Mouse (Mus musculus): ENCODE results near the gene Mfsd10.
"Not testable (repeated sequence)": the region's sequence is repeated elsewhere in the genome, so short reads cannot be mapped to it uniquely, and the experiment has no call there.

Mfsd10 gene

DNA sequence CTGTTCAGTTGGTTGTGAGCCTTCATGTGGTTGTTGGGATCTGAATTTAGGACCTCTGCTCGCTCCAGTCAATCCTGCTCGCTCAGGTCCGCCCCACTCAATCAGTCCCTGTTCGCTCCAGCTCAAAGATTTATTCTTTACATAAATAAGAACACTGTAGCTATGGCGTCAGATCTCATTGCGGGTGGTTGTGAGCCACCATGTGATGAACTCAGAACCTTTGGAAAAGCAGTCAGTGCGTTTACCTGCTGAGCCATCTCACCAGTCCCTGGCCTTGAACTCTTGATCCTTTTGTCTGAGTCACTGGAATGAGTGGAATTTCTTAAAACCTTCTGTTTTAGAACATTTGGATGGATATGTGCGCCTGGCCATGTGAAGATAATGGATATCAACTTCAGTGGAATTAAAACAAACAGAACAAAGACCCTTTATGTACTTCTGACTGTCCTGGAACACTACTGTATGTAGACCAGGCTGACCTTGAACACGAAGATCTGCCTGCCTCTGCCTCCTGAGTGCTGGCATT, 43.7 kb downstream of the Mfsd10 start:
- DNase-seq, result no peak

GRCm38 (mm10) chr5:34592666-34593065, 44.3 kb downstream of the Mfsd10 start:
- no peak for DNase-seq

DNA sequence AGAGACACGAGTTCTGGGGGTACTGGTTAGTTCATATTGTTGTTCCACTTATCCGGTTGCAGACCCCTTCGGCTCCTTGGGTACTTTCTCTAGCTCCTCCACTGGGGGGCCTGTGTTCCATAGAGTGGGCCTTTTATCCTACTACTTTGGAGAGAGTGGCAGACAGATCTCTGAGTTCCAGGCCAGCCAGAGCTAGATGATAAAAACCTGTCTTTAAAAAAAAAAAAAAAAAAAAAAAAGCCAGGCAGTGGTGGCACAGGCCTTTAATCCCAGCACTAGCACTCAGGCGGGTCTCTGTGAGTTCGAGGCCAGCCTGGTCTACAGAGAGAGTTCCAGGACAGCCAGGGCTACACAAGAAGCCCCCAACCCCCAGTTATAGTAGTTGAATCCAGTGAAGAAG, 44.8 kb downstream of the Mfsd10 start:
- not testable (repeated sequence) for DNase-seq

GRCm38 (mm10) chr5:34591388-34592004, 45.5 kb downstream of the Mfsd10 start:
- no peak for DNase-seq

GRCm38 (mm10) chr5:34590702-34591101, 46.3 kb downstream of the Mfsd10 start:
- DNase-seq, result no peak

DNA sequence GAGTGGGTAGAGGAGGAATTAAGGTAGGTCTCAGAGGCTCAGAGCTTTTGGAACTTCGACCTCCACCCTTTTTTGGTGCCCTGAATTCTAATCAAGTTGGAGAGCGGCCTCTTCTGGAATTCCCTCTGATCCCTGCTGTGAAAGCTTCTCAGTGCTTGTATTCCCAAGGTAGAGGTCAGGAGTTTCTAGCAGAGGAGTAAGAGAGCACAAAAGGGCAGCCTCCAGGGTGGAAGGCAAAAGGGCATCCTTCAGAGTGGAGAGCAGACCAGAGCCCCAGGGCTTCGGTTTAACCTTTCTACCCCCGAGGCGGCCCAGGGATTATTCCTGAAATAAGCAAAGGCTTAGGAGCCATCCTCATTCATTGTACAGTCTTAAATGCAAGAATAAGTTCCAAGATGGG, 47.0 kb downstream of the Mfsd10 start:
- no peak for DNase-seq

- no peak for DNase-seq
These were observed 49.1 kb downstream of the Mfsd10 start for GRCm38 (mm10) chr5:34587881-34588280.

GRCm38 (mm10) chr5:34585216-34585615, 51.8 kb downstream of the Mfsd10 start:
- no peak for DNase-seq

Measured in kidney, adult 18-20 months (tissue).